Mouse (Mus musculus) ES-Bruce4 (cell line): Measurements from ENCODE around the gene Zcchc24.

Source experiments
- CTCF ChIP-seq: IDR thresholded peaks from one replicate; pipeline ENCODE4 v1.8.1; 2011; ENCODE audit warnings: low read depth, low read length
- EP300 ChIP-seq: IDR thresholded peaks from 2 replicates; pipeline ENCODE4 v1.6.1; 2011; ENCODE audit warnings: low read depth, low read length; ENCODE audit not compliant: insufficient read depth
- POLR2A ChIP-seq: IDR thresholded peaks from one replicate; pipeline ENCODE4 v1.8.1; 2011; ENCODE audit warnings: low read length; ENCODE audit not compliant: insufficient read depth

DNA sequence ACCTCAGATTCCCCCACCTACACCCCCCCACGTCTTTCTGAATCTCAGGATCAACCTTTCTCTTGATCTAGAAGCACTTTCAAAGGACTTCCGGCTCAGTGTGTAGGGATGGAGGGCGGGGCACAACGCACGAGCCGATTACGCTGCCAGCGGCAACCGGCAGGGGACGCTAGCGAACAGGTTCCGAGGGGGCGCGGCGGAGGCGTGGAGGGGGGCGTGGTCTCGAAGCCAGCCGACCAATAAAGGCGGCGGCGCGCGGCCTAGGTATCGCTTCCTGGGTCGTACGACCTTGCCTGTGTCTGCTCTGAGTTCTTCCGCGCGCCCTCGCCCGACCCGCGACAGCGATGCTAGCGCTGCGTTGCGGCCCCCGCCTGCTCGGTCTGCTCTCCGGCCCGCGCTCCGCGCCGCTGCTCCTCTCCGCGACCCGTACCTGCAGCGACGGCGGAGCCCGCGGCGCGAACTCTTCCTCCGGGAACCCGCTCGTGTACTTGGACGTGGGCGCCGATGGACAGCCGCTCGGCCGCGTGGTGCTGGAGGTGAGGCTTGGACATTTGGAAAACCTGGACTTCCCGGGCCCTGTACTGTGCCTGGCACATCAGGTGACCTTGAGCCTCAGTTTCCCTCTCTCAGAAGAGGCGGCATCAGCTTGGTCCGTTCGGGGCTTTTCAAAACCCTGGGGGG is 74.8 kb downstream of the Zcchc24 start, which contains the start of gene Ppif:
- TF ChIP-seq CTCF (peak; percentile 95), POLR2A (peak; percentile 54), EP300 (peak; percentile 32; the same call in 1 of the 2 replicates)
